Mouse (Mus musculus): ENCODE results near the gene Ppp4r4.
"Not testable (repeated sequence)": the region's sequence is repeated elsewhere in the genome, so short reads cannot be mapped to it uniquely, and the experiment has no call there.

Gene Ppp4r4

GRCm38 (mm10) chr12:103543351-103543750 is 11.3 kb downstream of the Ppp4r4 start:
- DNase-seq, result no peak

GRCm38 (mm10) chr12:103544213-103544612 is 12.1 kb downstream of the Ppp4r4 start:
- no peak for DNase-seq

GRCm38 (mm10) chr12:103547438-103547837 is 15.4 kb downstream of the Ppp4r4 start:
- DNase-seq, result no peak

GRCm38 (mm10) chr12:103548526-103548925 is 16.4 kb downstream of the Ppp4r4 start:
- no peak for DNase-seq

- no peak for DNase-seq
These were observed 18.0 kb downstream of the Ppp4r4 start for GRCm38 (mm10) chr12:103550047-103550446.

DNA sequence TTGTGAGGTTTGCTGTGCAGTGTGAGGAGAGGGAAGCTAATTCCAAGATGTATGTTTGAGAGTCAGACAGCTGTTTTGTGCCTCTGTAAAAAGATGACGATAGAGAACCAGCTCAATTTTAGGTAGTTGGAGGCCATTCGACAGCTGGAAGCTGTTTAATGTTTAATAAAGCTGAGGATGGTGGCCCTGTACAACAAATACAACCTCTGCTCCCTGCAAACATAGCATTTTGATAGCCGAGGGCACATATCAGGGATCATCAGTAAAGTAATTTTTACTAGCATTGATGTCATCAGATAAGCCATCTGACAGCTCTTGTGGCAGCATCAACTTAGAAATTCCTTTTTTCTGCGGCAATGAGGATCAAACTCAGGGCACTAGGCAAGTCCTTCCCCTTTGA is 19.3 kb downstream of the Ppp4r4 start:
- DNase-seq, result no peak

- DNase-seq, result no peak
These were observed 20.4 kb downstream of the Ppp4r4 start for GRCm38 (mm10) chr12:103552506-103552905.

- DNase-seq, result no peak
These were observed 21.4 kb downstream of the Ppp4r4 start for GRCm38 (mm10) chr12:103553497-103553896.

DNA sequence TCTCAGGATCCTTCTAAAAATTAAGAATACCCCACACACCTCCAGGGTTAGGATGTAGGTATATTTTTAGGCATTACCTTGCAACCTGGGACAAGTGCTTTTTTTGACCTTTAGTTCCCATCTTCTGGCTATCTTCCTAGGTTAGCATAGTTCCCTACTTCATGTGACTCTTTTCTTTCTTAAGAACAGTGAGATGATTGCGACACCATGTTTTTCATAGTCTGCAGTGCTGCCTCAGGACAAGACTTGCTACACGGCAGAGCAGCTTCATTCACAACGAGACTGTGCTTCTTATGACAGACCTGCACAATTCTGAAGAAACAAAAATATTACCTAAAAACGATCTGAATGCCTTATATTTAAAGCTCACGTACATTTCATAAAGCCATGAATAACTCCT is 24.8 kb downstream of the Ppp4r4 start:
- DNase-seq, result no peak

DNA sequence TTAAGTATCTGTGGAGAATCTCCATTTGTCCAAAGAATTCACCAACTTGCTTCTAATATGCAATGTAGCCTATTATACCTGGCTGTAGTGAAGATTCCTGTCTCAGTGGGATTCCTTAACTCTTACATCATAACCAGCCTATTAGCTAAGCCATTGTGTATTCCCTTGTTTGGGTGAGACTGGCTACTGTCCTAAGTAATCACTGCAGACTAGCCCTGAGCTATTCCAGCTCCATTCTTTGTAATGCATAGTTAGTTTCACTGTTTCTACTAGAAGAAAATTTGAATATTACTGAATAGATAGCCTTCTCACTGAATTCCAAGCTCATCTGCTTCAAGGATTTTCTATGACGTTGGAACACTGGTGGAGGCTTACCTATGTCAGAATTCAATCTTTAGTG is 32.6 kb downstream of the Ppp4r4 start:
- DNase-seq, result no peak

DNA sequence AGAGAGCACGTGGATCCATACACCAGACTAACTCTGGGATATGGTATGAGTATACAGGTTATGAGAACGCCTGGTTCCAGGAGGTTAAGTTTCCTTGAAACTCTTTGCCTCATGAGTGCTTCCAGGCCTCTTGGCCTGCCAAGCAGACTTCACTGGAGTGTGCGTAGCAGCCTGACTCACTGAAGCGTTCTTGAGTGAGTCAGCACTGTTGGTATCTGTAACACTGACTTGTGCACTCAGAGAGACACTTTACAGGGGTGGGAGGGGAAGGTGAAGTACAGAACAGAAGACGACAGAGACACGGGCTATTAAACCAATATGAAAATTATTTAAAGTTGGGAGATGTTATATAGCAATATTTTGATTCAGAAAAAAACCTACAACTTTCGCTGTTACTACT is 33.1 kb downstream of the Ppp4r4 start:
- DNase-seq, result no peak

- DNase-seq, result no peak
These were observed 35.0 kb downstream of the Ppp4r4 start for GRCm38 (mm10) chr12:103567129-103567528.

DNA sequence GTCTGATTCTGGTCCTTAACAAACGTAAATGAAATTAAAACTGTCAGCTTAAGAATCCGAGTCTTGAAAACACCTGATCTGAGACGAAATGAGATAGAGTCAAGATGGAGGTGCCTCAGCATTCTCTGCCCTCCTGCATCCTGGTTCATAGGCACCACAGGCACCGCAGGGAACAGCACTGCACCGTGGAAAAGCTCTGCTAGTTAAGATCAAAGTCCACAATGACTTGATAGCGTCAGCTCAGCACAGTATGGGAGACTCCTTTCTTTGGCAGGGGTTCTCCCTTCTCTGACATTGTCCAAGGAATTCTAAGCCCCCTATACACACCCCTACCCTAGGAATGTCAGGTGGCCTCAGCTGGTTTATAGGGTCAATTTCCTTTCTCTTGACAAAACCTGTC is 37.6 kb downstream of the Ppp4r4 start:
- no peak for DNase-seq

- not testable (repeated sequence) for DNase-seq
These were observed 46.1 kb downstream of the Ppp4r4 start for GRCm38 (mm10) chr12:103578148-103578547.

- DNase-seq, result no peak
These were observed 51.7 kb downstream of the Ppp4r4 start for GRCm38 (mm10) chr12:103583771-103584170.

GRCm38 (mm10) chr12:103598411-103598810 is 66.3 kb downstream of the Ppp4r4 start:
- DNase-seq, result no peak

DNA sequence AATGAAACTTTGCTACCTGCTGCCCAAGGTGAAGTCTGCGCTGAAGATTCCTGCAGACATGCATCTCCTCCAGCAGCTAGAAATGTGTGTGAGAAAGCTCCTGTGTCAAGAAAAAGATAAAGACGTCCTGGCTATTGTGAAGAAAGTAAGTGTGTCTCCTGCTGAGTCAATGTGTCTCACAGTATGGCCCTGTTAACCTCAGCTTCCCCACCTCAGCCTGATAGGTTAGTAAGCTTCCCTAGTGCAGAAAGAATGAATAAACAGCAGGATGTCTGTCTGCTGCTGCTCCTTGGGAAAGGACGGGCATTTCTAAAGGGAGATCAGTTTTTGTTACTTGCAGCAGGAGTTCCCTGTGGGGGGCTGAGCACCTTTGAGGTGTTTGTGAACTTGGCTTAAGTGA is 68.3 kb downstream of the Ppp4r4 start:
- DNase-seq, result no peak

DNA sequence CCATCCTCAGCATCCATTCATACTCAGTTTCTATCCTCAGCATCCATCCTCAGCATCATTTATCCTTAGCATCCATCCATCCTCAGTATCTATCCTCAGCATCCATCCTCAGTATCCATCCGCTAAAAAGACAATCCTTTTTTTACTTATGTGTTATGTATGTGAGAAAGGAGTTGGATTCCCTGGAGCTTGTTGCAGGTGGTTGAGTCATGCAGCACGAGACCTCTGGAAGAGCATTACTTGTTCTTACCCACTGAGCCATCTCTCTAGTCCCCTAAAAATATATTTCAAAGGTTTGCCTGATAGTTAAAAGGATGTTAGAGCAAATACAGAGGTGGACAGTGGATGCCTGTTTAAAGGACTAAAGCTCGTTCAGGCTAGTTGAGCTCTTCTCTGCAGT is 69.8 kb downstream of the Ppp4r4 start:
- no peak for DNase-seq

- no peak for DNase-seq
These were observed 83.1 kb downstream of the Ppp4r4 start for GRCm38 (mm10) chr12:103615141-103615540.

DNA sequence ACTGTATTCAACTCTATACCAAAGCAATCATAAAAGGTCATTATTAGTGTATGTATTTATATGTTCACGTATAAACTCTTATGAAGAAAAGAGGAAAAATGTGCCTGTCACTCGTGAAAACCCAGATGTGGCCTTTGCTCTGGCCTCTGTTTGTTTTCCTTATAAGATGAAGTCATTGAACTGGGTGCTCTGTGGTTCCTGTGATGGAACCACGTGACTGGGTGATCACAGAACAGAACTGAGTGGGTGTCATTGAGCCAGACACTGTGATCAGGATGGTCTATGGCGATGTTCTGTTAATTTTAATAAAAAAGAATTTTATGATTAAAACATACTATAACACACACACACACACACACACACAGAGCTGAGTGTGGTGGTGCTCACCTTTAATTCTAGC is 83.7 kb downstream of the Ppp4r4 start:
- no peak for DNase-seq

- DNase-seq, result no peak
These were observed 84.8 kb downstream of the Ppp4r4 start for GRCm38 (mm10) chr12:103616860-103617261.

DNA sequence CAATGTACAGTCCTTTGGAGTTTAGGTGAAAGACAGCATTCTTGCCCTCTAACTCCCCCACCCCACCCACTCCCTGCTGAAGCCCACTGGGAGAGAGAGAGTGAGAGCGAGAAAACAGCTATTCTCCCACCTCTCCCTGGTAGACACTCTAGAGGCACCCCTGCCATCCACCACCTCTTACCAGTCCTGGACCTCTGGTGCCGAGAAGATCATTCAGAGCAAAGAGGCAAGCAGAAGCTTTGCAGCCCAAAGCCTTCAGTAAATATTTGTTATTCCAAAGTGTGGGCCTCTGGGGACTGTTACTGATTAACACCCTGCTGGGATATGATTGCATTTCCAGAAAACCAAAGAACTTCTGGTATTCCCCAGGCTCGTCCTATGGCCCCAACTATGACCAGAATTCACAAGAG is 99.1 kb downstream of the Ppp4r4 start, which contains the start of gene Serpina10:
Gene Serpina10 (minus strand): TSS at position 242 of the 410 bp plus-strand sequence.
- DNase-seq, result no peak

DNA sequence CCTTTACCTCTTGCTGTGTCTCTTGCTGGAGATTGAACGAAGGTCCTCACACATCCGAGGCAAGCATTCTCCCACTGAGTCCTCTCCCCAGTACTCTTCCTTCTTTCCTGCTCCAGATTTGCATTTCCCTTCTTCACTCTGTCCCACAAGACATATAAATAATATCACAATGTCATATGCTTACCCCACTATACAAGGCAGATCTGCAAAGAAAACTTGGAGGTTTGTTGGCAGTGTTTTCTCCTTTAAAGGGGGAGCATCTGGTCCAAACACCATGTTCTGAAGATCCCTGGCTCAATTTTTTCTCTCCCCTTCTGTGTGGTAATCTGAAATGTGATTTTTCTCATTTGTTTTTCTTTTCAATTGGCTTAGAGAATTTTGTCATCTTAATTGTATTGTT is 102.3 kb downstream of the Ppp4r4 start:
- no peak for DNase-seq

GRCm38 (mm10) chr12:103635846-103636245 is 103.8 kb downstream of the Ppp4r4 start:
- no peak for DNase-seq

DNA sequence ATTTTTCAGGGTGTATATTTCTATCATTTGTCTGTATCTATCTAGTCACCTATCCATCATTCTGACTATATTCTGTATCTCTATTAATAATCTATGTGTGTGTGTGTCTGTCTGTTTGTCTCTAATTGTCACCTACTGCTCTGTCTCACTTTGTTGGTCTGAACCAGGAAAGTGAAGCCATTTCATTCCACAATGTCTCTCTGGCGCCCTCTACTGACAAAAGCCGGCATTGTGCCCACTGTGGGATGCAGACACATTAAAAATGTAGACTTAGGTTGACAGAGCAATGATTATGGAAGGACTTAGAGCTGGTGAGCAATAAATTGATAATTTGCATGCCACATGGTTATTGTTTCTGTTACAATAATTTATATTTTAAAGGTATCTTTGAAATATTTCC is 111.3 kb downstream of the Ppp4r4 start:
- peak; percentile 5 to 8 for DNase-seq

GRCm38 (mm10) chr12:103643818-103644217 is 111.7 kb downstream of the Ppp4r4 start:
- no peak for DNase-seq

Data from thymus, adult 18-20 months (tissue).